Comparison of ENCODE assay signal across 8 mouse cellular contexts in the genomic region with DNA sequence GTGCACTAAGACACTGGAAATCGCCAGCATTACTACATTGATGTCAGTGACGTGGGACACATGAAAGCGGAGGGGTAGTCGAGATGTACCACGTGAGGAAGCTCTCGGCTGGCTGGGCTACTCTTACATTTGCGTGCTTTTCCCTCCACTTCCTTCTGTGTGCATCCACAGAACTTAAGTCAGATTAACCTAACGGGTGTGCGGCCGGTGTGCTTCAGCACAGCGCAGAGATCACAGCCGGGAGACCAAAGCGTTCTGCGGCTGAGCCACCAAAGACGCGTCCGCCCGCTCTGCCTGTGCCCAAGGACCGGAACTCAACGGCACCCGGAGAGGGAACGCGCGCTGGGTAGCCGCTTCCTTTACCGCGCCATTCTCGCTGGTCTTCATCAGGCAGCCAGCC. TPM values are rescaled to one million over a fixed set of nuclear protein-coding genes. Genes with fewer than 3 reads are reported as not detected.
A peak's percentile ranks its signal among the peaks of the same experiment; 100 is the strongest.
DNase-seq lines count a peak whose midpoint lies in the region; ATAC-seq and TF ChIP-seq lines count a peak whose summit lies in the region.

No protein-coding gene starts in this region.

- TF ChIP-seq POLR2A in lung, adult 2 months (IDR thresholded peaks at IDR 0.05; ENCODE audit: borderline replicate concordance, extremely low read depth, low read depth, low read length) = no peak

- no peaks in the 10 kb centered on the region for H3K9me3 ChIP-seq in forebrain, embryonic 10.5 days
- no peaks in the 10 kb centered on the region for H3K9me3 ChIP-seq in liver, embryonic 13.5 days (replicated peaks)
- H3K9me3 ChIP-seq in stomach, embryonic 14.5 days (ENCODE audit: control insufficient read depth, low read depth, low read length) = no peaks in the 10 kb centered on the region

- H3K4me1 ChIP-seq in lung, adult 2 months (ENCODE audit: control insufficient read depth, insufficient read depth, low read length) = peaks cover 4% of the 10 kb centered on the region; the same call in 1 of the 2 replicates
- peaks cover 25% of the 10 kb centered on the region for H3K4me1 ChIP-seq in forebrain, embryonic 10.5 days
- H3K4me1 ChIP-seq in liver, embryonic 13.5 days (replicated peaks) = peaks cover 38% of the 10 kb centered on the region
- peaks cover 15% of the 10 kb centered on the region for H3K4me1 ChIP-seq in stomach, embryonic 14.5 days (ENCODE audit: control insufficient read depth, insufficient read depth, low read length)

- DNase-seq in lung, adult 2 months = no peak
- DNase-seq in lung, postnatal 10 days = no peak
- DNase-seq in T-cell, adult 2 months (ENCODE audit: low spot score) = peak; percentile 77
- DNase-seq in forebrain, embryonic 10.5 days (ENCODE audit: extremely low spot score, low spot score) = no peak
- peak; percentile 13 for DNase-seq in liver, embryonic 13.5 days
- DNase-seq in kidney, postnatal 4 days = no peak
- no peak for DNase-seq in thymus, postnatal 4 days

- H3K27me3 ChIP-seq in forebrain, embryonic 10.5 days (ENCODE audit: poor library complexity, severe bottlenecking) = no peaks in the 10 kb centered on the region
- no peaks in the 10 kb centered on the region for H3K27me3 ChIP-seq in liver, embryonic 13.5 days
- no peaks in the 10 kb centered on the region for H3K27me3 ChIP-seq in stomach, embryonic 14.5 days (ENCODE audit: control insufficient read depth, insufficient read depth, low read length)

- no peak for TF ChIP-seq CTCF in lung, adult 2 months (IDR thresholded peaks at IDR 0.05; ENCODE audit: insufficient read depth, low read length)

- H3K4me3 ChIP-seq in lung, adult 2 months (replicated peaks; ENCODE audit: extremely low read depth, low read depth, low read length) = peak overlapping the region; percentile 85
- H3K4me3 ChIP-seq in forebrain, embryonic 10.5 days = peak overlapping the region; percentile 98
- H3K4me3 ChIP-seq in liver, embryonic 13.5 days (replicated peaks) = peak overlapping the region; percentile 84
- peak overlapping the region; percentile 96 for H3K4me3 ChIP-seq in stomach, embryonic 14.5 days (ENCODE audit: low read depth, low read length)

- peaks cover 55% of the 10 kb centered on the region for H3K36me3 ChIP-seq in forebrain, embryonic 10.5 days (replicated peaks)
- peaks cover 39% of the 10 kb centered on the region for H3K36me3 ChIP-seq in liver, embryonic 13.5 days
- H3K36me3 ChIP-seq in stomach, embryonic 14.5 days (ENCODE audit: control insufficient read depth, insufficient read depth, low read length) = peaks cover 14% of the 10 kb centered on the region

- ATAC-seq in liver, embryonic 13.5 days (ENCODE audit: low read depth) = peak; percentile 5
- ATAC-seq in stomach, embryonic 14.5 days (ENCODE audit: insufficient number of reproducible peaks, insufficient read depth, low FRiP score, low read depth) = no peak

- H3K4me2 ChIP-seq in liver, embryonic 13.5 days = peak overlapping the region; percentile 88
- peak overlapping the region; percentile 92 for H3K4me2 ChIP-seq in stomach, embryonic 14.5 days (replicated peaks; ENCODE audit: low read depth, low read length)

- H3K9ac ChIP-seq in liver, embryonic 13.5 days = peak overlapping the region; percentile 84
- H3K9ac ChIP-seq in stomach, embryonic 14.5 days (replicated peaks; ENCODE audit: low read depth, low read length) = peak overlapping the region; percentile 64

- H3K27ac ChIP-seq in forebrain, embryonic 10.5 days = peak overlapping the region; percentile 86
- H3K27ac ChIP-seq in liver, embryonic 13.5 days = peak overlapping the region; percentile 65
- H3K27ac ChIP-seq in stomach, embryonic 14.5 days (ENCODE audit: low read length) = peak overlapping the region; percentile 63; the same call in 1 of the 2 replicates

- under 1% methylated on average over 28 of the region's 28 CpGs for WGBS in lung, adult 2 months
- under 1% methylated on average over 28 of the region's 28 CpGs for WGBS in forebrain, embryonic 10.5 days
- WGBS in liver, embryonic 13.5 days (ENCODE audit: insufficient replicate concordance) = under 1% methylated on average over 28 of the region's 28 CpGs
- WGBS in stomach, embryonic 14.5 days = under 1% methylated on average over 28 of the region's 28 CpGs

RNA-seq across cellular contexts. Expression of a gene that starts 0.5 kb away (rescaled TPM):
- polyA plus RNA-seq in lung, adult 2 months (2012; rRNA removed) = 12.2 and 16.0 TPM in 2 replicates
- polyA plus RNA-seq in forebrain, embryonic 10.5 days (2016; fragmentation: Nextera tagmentation; extraction: Ambion mirVana) = 101 and 103 TPM in 2 replicates
- polyA plus RNA-seq in liver, embryonic 13.5 days (2015; fragmentation: Nextera tagmentation; extraction: Ambion mirVana) = 61.6 and 67.2 TPM in 2 replicates
- polyA plus RNA-seq in stomach, embryonic 14.5 days (2014; fragmentation: Nextera tagmentation; extraction: Ambion mirVana) = 73.2 and 79.9 TPM in 2 replicates

RNA-seq across cellular contexts. Expression of a gene that starts 0.6 kb away (rescaled TPM):
- polyA plus RNA-seq in lung, adult 2 months (2012; rRNA removed) = 67.4 and 91.5 TPM in 2 replicates
- 85.8 and 92.4 TPM in 2 replicates for polyA plus RNA-seq in forebrain, embryonic 10.5 days (2016; fragmentation: Nextera tagmentation; extraction: Ambion mirVana)
- 43.1 and 44.1 TPM in 2 replicates for polyA plus RNA-seq in liver, embryonic 13.5 days (2015; fragmentation: Nextera tagmentation; extraction: Ambion mirVana)
- 65.8 and 70.1 TPM in 2 replicates for polyA plus RNA-seq in stomach, embryonic 14.5 days (2014; fragmentation: Nextera tagmentation; extraction: Ambion mirVana)

RNA-seq across cellular contexts. Expression of a gene that starts 21.0 kb away (rescaled TPM):
- polyA plus RNA-seq in lung, adult 2 months (2012; rRNA removed) = 123 and 169 TPM in 2 replicates
- polyA plus RNA-seq in forebrain, embryonic 10.5 days (2016; fragmentation: Nextera tagmentation; extraction: Ambion mirVana) = 1,170 and 1,238 TPM in 2 replicates
- polyA plus RNA-seq in liver, embryonic 13.5 days (2015; fragmentation: Nextera tagmentation; extraction: Ambion mirVana) = 230 and 238 TPM in 2 replicates
- 651 and 721 TPM in 2 replicates for polyA plus RNA-seq in stomach, embryonic 14.5 days (2014; fragmentation: Nextera tagmentation; extraction: Ambion mirVana)

RNA-seq across cellular contexts. Expression of a gene that starts 36.7 kb away (rescaled TPM):
- polyA plus RNA-seq in lung, adult 2 months (2012; rRNA removed) = 4.1 and 5.5 TPM in 2 replicates
- 43.8 and 43.9 TPM in 2 replicates for polyA plus RNA-seq in forebrain, embryonic 10.5 days (2016; fragmentation: Nextera tagmentation; extraction: Ambion mirVana)
- 15.2 and 17.2 TPM in 2 replicates for polyA plus RNA-seq in liver, embryonic 13.5 days (2015; fragmentation: Nextera tagmentation; extraction: Ambion mirVana)
- 10.8 and 10.9 TPM in 2 replicates for polyA plus RNA-seq in stomach, embryonic 14.5 days (2014; fragmentation: Nextera tagmentation; extraction: Ambion mirVana)

RNA-seq across cellular contexts. Expression of a gene that starts 48.3 kb away (rescaled TPM):
- polyA plus RNA-seq in lung, adult 2 months (2012; rRNA removed) = 53.7 and 57.0 TPM in 2 replicates
- 35.3 and 42.3 TPM in 2 replicates for polyA plus RNA-seq in forebrain, embryonic 10.5 days (2016; fragmentation: Nextera tagmentation; extraction: Ambion mirVana)
- polyA plus RNA-seq in liver, embryonic 13.5 days (2015; fragmentation: Nextera tagmentation; extraction: Ambion mirVana) = 10.4 and 13.5 TPM in 2 replicates
- 37.6 and 44.1 TPM in 2 replicates for polyA plus RNA-seq in stomach, embryonic 14.5 days (2014; fragmentation: Nextera tagmentation; extraction: Ambion mirVana)

Comparison
In these comparisons a context has a peak if more than half of its experiments do, and no peak if none do; other contexts are left out.
1. DNase-seq: peak in T-cell, adult 2 months (single experiment) and liver, embryonic 13.5 days (single experiment); none in lung, adult 2 months (single experiment), lung, postnatal 10 days (single experiment), forebrain, embryonic 10.5 days (single experiment), kidney, postnatal 4 days (0 of 2) and thymus, postnatal 4 days (single experiment).
2. Peak in every context shown above with its lines, with median percentiles within 50 percentile points of each other: H3K4me3 ChIP-seq and H3K27ac ChIP-seq.